Mouse (Mus musculus) ovary, adult 18-20 months (tissue): Measurements from ENCODE around the gene Fastk.

Source experiments
- DNase-seq: peaks from one replicate; pipeline ENCODE4 v3.0.0; 2022; ENCODE audit warnings: low spot score, mixed read lengths

Fastk gene

DNA sequence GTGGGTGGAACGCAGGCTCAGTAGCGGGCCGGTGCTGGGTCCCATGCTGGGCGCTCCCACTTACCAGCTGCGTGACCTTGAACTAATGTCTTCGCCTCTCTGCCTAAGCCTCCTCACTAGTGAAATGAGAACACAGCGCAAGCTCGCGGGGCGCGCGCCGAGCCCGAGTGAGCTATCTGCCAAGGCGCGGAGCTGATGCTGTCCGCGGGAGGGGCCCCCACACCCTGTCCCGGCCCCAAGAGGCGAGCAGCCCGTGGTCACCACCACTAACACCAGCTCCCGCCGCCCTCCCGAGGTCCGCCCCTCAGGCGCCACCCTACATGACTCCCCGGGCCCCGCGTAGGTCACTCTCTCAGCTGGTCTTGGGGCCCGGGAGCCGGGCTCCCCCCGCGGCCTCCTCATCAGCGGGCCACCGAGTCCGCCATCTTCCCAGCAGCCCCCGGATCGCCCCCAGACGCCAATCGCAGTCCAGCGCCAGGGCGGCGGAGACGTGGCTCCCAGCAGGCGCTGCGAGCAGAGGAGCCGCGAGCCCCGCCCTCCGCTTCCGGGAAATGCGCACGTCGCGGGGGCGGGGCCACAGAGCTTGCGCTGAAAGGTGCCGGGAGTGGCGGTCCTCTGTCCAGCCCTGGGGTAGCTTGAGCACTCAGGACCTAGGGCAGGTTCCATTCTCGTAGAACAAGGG is at the start of gene Fastk:
TSS of gene Fastk (minus strand) at position 542 of the 682 bp plus-strand sequence.
- peak; percentile 89 for DNase-seq

GRCm38 (mm10) chr5:24492546-24493285 is 47.6 kb upstream of the Fastk start:
- no peak for DNase-seq

DNA sequence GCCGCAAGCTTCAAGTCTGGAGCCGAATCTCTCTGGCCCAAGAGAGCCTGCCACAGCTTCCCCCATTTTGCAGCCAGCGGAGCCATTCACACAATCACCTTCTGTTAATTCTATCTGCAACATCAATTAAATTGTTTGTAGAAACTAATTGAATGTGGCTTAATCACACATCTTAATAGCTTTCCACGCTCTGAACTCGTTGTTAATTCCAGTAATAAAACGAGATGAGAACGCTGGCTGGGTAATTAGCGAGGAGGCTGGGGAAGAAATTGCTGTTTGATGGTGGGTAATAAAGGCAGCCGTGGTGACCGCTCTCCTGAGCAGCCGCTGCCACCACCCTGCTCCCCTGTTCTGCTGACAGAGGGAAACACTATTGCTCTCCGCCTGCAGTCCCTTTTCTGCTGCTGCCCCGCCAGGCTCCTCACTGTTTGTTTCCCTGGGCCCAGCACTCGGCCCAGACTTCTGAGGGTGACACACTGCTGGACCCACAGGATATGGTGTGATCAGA is 45.4 kb upstream of the Fastk start:
- DNase-seq: no peak

GRCm38 (mm10) chr5:24486738-24487137 is 41.7 kb upstream of the Fastk start:
- DNase-seq: no peak

DNA sequence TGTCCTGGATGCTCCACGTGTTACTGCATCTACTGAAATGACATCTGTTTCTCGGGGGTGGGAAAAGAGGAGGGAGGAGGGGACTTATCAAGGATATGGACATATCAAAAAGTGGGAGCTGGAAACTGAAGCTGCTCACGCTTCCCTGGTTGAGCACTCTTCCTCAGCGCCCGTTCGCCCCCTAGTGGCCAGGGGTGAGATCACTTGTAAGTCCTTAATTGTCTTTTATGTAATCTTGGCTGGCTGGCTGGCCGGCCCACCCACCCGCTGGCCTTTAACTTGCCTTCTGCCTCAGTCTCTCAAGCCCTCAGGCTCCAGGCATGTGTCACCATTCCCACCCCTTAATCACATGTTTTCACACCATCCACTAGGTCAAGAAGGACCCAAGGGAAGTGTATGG is 41.0 kb upstream of the Fastk start:
- DNase-seq: peak; percentile 65

GRCm38 (mm10) chr5:24484963-24485362 is 39.9 kb upstream of the Fastk start:
- DNase-seq: no peak

DNA sequence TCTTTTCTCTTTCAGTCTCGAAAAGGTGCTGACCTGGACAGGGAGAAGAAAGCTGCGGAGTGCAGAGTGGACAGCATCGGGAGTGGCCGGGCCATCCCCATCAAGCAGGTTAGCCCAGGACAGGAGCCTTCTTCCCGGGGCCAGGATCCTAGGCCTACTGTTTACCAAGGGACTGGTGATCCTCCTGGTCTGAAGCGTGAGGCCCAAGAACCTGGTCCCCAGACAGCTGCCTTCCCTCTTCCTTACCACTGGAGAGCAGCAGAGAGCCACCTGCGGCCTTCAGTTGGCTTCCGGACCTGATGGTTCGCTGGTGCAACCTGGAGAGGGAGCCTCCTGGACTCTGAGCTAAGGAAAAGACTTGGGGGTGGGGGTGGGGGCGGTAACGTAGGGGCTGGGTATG is 38.2 kb upstream of the Fastk start:
- DNase-seq: peak; percentile 49

DNA sequence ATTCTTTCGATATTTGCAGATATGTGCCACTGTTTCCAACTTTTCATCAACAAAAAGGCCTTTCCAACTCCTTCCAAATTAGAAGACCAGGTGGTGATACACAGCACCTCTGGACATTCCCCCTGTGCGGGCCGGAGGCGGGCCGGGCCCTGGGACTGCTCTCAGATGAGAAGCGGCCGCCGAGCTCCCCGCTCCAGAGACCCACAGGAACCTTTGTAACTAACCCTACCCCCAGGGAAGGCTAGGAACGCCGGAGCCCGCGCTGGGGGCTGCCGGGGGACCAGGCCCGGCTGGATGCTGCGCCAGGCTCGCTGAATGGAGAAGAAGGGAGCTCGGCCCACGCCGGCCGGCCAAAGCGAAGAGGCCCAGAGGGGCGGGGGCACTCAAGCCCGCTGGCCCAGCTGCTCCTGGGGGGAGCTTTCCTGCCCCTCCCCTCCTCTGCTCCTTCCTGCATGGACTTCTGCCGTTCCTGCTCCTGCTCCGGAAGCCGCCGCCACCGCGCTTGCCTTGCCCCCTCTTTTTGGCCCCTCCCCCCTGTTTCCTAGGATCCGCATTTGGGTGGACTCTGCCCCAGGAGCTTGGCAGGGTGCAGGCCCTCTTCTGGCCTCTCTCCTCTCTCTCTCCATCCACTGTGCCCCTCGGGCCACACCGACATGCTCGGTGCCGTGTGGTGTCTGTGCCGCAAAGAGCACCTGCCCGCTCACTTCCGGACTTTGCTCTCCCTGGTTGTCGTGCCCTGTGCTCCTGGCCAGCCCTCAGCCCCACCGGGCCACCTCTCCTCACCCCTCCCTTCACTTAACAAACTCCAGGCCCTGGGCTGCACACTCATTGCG is 37.4 kb upstream of the Fastk start:
- no peak for DNase-seq

GRCm38 (mm10) chr5:24481647-24482046 is 36.6 kb upstream of the Fastk start:
- DNase-seq: no peak

DNA sequence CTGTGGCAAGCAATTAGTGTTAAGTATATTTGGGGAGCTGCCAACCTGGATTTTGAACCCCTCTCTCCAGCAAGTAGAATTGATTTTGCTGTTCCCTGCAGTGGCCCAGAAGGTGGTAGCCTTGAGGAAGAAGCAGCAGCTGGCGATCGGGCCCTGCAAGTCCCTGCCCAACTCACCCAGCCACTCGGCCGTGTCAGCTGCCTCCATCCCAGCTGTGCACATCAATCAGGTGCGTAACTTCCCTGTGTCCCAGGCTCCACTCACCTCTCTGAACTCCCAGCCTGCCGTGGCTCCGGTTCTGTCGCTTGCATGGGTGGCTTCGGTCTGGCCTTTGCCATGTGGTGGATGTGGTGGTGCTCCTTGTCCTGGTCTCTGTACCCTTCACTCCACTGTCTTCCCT is 32.8 kb upstream of the Fastk start:
- DNase-seq: no peak

- DNase-seq: peak; percentile 80
These were observed 30.6 kb upstream of the Fastk start for GRCm38 (mm10) chr5:24475476-24476241.

DNA sequence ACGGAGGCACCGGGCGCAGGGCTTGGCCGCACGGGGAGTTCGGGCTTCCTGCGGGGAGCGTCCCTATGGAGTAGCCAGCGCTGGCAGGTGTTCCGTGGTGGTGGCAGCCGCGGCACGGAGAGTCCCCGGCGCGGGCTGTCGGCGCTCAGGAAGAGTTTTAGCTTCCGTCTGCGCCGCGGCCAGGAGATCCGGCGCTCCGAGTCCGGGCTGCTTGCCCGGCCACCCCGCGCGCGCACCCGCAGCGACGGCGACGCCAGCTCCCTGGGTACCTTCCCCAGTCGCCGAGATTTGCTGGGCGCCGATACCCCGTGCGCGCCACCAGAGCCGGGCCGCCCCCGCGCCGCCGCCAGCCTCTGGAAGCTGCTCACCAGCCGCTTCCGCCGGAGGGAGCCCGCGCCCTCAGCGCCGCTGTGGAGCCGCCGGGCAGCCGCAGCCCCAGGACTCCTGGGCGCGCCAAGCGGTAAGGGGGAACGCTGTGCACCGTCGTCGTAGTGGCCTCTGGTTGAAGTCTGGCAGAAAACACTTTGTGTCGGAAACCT is 29.7 kb upstream of the Fastk start:
- DNase-seq: peak; percentile 42

GRCm38 (mm10) chr5:24474025-24474722 is 29.1 kb upstream of the Fastk start:
- DNase-seq: no peak

GRCm38 (mm10) chr5:24472884-24473619 is 28.0 kb upstream of the Fastk start:
- DNase-seq: no peak

DNA sequence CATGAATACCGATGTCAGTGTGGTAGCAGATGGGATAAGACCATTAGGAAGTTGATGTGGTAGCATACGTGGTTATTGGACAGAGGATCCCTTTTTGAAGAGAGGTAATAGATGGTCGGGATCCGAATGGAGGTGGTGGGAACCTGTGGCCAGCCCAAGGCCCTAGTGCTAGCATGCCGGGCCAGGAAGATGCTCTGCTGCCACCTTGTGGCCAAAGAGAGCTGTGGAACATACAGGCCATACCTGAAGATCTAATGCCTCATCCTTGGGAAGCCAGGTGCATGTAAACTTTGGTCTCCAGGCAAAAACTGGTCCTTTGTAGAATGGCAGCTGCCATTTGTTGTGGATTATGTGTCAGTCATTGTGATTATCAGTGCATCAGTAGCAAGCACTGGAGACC is 25.5 kb upstream of the Fastk start:
- no peak for DNase-seq

- no peak for DNase-seq
These were observed 21.7 kb upstream of the Fastk start for GRCm38 (mm10) chr5:24466762-24467161.

DNA sequence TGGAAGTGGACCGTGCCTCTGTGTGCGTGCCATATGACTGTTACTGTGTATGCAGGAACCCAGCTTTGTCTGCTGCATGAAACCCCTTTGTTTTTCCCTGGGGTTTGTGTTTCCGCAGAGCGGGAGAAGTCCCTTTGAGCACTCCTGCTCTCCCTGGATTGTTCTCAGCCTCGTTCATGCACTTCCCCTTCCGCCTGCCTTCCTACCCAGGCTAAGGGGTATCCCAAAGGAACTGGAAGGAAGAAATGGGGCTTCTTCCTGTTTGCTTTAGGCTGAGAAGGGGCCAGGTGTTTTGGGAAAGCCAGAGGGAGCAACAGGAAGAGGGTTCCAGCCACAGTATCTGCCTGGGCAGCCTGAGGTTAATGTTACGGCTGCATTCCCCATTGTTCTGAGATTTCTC is 10.5 kb upstream of the Fastk start:
- no peak for DNase-seq

DNA sequence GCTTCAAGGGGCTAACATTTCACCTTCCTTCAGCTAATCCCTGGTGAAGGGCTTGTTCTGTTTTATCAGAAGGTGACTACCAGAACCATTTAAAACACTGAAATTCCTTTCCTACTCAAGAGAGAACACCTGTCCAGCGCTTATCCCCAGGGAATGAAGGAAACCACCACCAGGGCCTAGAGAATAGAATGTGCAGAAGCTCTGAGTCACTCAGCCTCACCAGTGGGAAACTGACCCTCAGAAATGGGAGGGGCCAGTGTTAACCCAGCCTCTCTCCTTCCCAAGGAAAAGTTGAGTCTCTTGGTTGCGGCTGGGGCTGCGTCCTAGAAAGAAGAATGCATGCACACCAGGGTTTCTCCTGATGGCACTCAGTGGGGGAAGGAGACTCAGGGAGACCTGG is 10.0 kb upstream of the Fastk start:
- no peak for DNase-seq

GRCm38 (mm10) chr5:24453985-24454303 is 8.9 kb upstream of the Fastk start:
- DNase-seq: no peak

- DNase-seq: no peak
These were observed 8.3 kb upstream of the Fastk start for GRCm38 (mm10) chr5:24453283-24453984.
